Comparison of ENCODE assay signal across 8 mouse cellular contexts in the genomic region with DNA sequence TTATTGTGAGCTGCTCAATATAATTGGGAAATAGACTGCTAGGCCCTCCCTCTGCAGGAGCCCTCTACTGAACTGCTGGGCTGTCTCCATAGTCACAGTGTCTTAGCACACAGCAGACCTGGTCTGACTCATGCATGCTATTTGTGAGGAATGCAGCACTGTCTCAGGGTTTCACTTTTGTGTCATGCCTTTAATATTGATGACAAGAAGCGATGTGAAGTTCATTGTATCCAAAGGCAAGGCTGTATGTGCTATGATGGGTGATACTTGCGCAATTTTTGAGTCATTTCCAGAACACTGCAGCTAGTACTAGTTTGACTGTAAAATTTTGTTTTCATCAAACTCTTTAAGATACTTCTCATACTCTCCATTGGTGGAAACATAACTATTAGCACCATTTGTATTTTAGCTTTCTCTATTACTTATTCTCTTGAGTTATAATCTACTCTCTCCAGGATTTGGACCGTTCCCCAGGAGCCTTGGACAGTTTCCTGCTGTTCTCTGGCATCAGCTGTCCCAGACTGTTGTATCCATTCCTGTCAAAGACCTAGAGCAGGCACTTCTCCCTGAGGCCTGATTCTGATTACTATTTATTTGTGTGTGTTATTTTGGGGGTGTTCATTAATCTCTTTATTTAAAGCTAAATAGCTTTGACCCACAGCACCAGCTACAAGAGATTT. TPM values are rescaled to one million over a fixed set of nuclear protein-coding genes. Genes with fewer than 3 reads are reported as not detected.
A peak's percentile ranks its signal among the peaks of the same experiment; 100 is the strongest.
DNase-seq lines count a peak whose midpoint lies in the region; ATAC-seq and TF ChIP-seq lines count a peak whose summit lies in the region.
"Had no signal": no experiment of that assay in that cellular context is flagged by ENCODE, and none has a peak within 500 bp of the region (broad histone marks: within the 10 kb centered on the region; RNA-seq: fewer than 3 reads in every experiment).

No protein-coding gene starts in this region.

- DNase-seq in layer of hippocampus, adult 2 months (ENCODE audit: low spot score in 2 of 2), result no peak
- DNase-seq in layer of hippocampus, postnatal 25 days (ENCODE audit: extremely low spot score in 1 of 2, low spot score in 1 of 2), result no peak
- DNase-seq in Patski (ENCODE audit: low read depth, low spot score), result no peak
- peak; percentile 31 to 59 for DNase-seq in cerebellum, postnatal 14 days
- DNase-seq in lung, postnatal 14 days, result peak; percentile 16
- DNase-seq in testis, postnatal 10 days (ENCODE audit: low spot score), result no peak

- 78% methylated on average over 3 of the region's 3 CpGs for WGBS in neural tube, embryonic 15.5 days

- H3K4me3 ChIP-seq in layer of hippocampus, adult 2 months, result no peak overlapping the region
- no peak overlapping the region for H3K4me3 ChIP-seq in neural tube, embryonic 15.5 days (replicated peaks)
- H3K4me3 ChIP-seq: limb, embryonic 10.5 days had no signal

- in situ Hi-C loops in Patski (cut with MboI; ENCODE audit: low pct_unique_long_range_greater_than_20kb), result no loop called here

- H3K27ac ChIP-seq in layer of hippocampus, adult 2 months, result peak overlapping the region; percentile 28; the same call in 1 of the 2 replicates
- no peak overlapping the region; the same call in 1 of the 2 replicates for H3K27ac ChIP-seq in neural tube, embryonic 15.5 days (replicated peaks)
- H3K27ac ChIP-seq: limb, embryonic 10.5 days had no signal

- H3K9me3 ChIP-seq in neural tube, embryonic 15.5 days (replicated peaks), result no peaks in the 10 kb centered on the region
- H3K9me3 ChIP-seq: limb, embryonic 10.5 days had no signal

- no peak for TF ChIP-seq CTCF in layer of hippocampus, adult 2 months (conservative IDR thresholded peaks at IDR 0.05)
- TF ChIP-seq CTCF in Patski (IDR thresholded peaks at IDR 0.05), result no peak

- CTCF ChIA-PET in Patski (lab: Charles Lee), result interaction anchor here (1.4 to 2.0 kb wide), 4 partner anchors 10 to 31 kb away, joined by 3 to 6 read pairs (median 4); no protein-coding TSS in a partner anchor

- no peak overlapping the region for H3K9ac ChIP-seq in neural tube, embryonic 15.5 days (replicated peaks)

- H3K36me3 ChIP-seq in neural tube, embryonic 15.5 days, result peaks cover 29% of the 10 kb centered on the region

- POLR2A ChIA-PET in Patski (lab: Charles Lee), result no interaction called here

- H3K4me2 ChIP-seq in neural tube, embryonic 15.5 days, result no peak overlapping the region

- H3K4me1 ChIP-seq in neural tube, embryonic 15.5 days, result no peaks in the 10 kb centered on the region
- H3K4me1 ChIP-seq: limb, embryonic 10.5 days had no signal

- ATAC-seq in Patski, result peak; percentile 91
- ATAC-seq in neural tube, embryonic 15.5 days (ENCODE audit: low FRiP score), result no peak

- no peaks in the 10 kb centered on the region for H3K27me3 ChIP-seq in Patski
- no peaks in the 10 kb centered on the region for H3K27me3 ChIP-seq in neural tube, embryonic 15.5 days (replicated peaks)

RNA-seq across cellular contexts. Expression of gene Mapk1, which starts 41.4 kb away (rescaled TPM):
- total RNA-seq in layer of hippocampus, adult 2 months (2021), result 100 to 1,000 TPM; 522 to 547 TPM
- total RNA-seq in layer of hippocampus, postnatal 25 days (2021), result 100 to 1,000 TPM; 519 to 524 TPM
- polyA plus RNA-seq in Patski (2021), result 142 TPM
- polyA plus RNA-seq in neural tube, embryonic 15.5 days (2015; fragmentation: Nextera tagmentation; extraction: Ambion mirVana), result 184 and 188 TPM in 2 replicates

RNA-seq across cellular contexts. Expression of gene Ypel1, which starts 44.9 kb away (rescaled TPM):
- total RNA-seq in layer of hippocampus, adult 2 months (2021), result 10 to 100 TPM; 35.0 to 38.0 TPM
- 10 to 100 TPM; 39.8 to 40.5 TPM for total RNA-seq in layer of hippocampus, postnatal 25 days (2021)
- polyA plus RNA-seq in Patski (2021), result 3.8 TPM
- 77.5 and 94.9 TPM in 2 replicates for polyA plus RNA-seq in neural tube, embryonic 15.5 days (2015; fragmentation: Nextera tagmentation; extraction: Ambion mirVana)

Comparison
In these comparisons a context has a peak if more than half of its experiments do, and no peak if none do; other contexts are left out.
1. DNase-seq: peak in cerebellum, postnatal 14 days (2 of 2) and lung, postnatal 14 days (single experiment); none in layer of hippocampus, adult 2 months (0 of 2), layer of hippocampus, postnatal 25 days (0 of 2), Patski (single experiment) and testis, postnatal 10 days (single experiment).